Mouse (Mus musculus): ENCODE results near the gene Rgs5. TPM values are rescaled to one million over a fixed set of nuclear protein-coding genes. Genes with fewer than 3 reads are reported as not detected.

Gene Rgs5
- polyA plus RNA-seq, 1 experiment = 10.9 TPM

DNA sequence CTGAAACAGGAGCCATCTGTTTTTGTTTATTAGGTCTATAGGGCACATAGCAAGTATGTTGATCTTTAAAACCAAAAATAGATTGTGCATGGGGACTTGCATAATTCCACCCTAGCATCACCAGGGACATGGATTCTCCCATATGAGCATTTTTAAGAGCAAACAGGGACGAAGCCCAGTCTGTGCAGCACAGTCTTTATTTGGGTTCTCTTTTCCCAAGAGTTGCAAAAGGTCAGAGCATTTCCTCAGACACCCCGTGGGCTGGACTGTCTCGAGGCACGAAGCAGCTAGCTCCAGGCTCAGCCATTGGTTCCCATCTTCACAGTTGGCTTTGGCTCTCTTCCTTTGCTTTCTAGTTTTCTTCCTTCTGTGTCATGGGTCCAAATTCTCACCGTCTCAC is 30.0 kb downstream of the Rgs5 start:
- Histone ChIP-seq H3K4me1 (ENCODE audit: control insufficient read depth, insufficient read depth, insufficient read length, low read length) (no peaks in the 10 kb centered on the region), H3K27ac (ENCODE audit: insufficient read depth, low read depth, low read length) (no peak overlapping the region), H3K36me3 (ENCODE audit: control insufficient read depth, insufficient read depth, low read length) (no peaks in the 10 kb centered on the region), H3K4me3 (ENCODE audit: low read depth, low read length) (no peak overlapping the region), H3K27me3 (ENCODE audit: control insufficient read depth, insufficient read depth, low read length) (no peaks in the 10 kb centered on the region)
- no peak for TF ChIP-seq POLR2A (IDR thresholded peaks at IDR 0.05; ENCODE audit: low read depth, low read length)
- no peak for TF ChIP-seq CTCF (IDR thresholded peaks at IDR 0.05; ENCODE audit: extremely low read depth, insufficient read length, insufficient replicate concordance, low read depth, low read length)
- WGBS = 70% methylated on average over 5 of the region's 5 CpGs

GRCm38 (mm10) chr1:169693040-169693439 is 37.7 kb downstream of the Rgs5 start:
- H3K4me1 ChIP-seq (ENCODE audit: control insufficient read depth, insufficient read depth, insufficient read length, low read length) = 0 out of 2 replicates have a peak, but pooled peaks cover 1% of the 10 kb centered on the region
- no peak overlapping the region for H3K27ac ChIP-seq (ENCODE audit: insufficient read depth, low read depth, low read length)
- H3K36me3 ChIP-seq (ENCODE audit: control insufficient read depth, insufficient read depth, low read length) = no peaks in the 10 kb centered on the region
- no peaks in the 10 kb centered on the region for H3K27me3 ChIP-seq (ENCODE audit: control insufficient read depth, insufficient read depth, low read length)
- 86% methylated on average over 2 of the region's 2 CpGs for WGBS
- no peak overlapping the region for H3K4me3 ChIP-seq (ENCODE audit: low read depth, low read length)
- TF ChIP-seq POLR2A (IDR thresholded peaks at IDR 0.05; ENCODE audit: low read depth, low read length) (no peak), CTCF (IDR thresholded peaks at IDR 0.05; ENCODE audit: extremely low read depth, insufficient read length, insufficient replicate concordance, low read depth, low read length) (no peak)

DNA sequence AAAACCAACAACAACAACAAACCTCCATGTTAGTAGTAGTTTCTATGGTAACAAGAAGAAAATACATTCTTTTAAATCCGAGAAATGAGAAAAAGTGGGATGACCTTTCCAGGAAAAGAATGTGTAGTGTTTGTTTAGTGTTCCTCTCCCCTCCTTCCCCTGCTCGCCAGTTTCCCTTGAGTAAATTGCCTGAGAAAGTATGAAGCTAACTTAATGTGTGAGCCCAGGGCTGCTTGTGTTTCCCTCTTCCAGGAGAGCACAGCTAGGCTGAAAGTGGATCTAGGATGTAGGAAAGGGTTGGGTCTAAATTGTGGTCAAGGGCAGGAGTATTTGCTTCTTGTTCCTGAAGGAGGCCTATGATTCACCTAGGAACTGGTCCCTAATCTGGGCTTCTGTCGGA is 38.2 kb downstream of the Rgs5 start:
- no peak for TF ChIP-seq POLR2A (IDR thresholded peaks at IDR 0.05; ENCODE audit: low read depth, low read length)
- Histone ChIP-seq H3K4me3 (ENCODE audit: low read depth, low read length) (no peak overlapping the region), H3K27me3 (ENCODE audit: control insufficient read depth, insufficient read depth, low read length) (no peaks in the 10 kb centered on the region), H3K4me1 (ENCODE audit: control insufficient read depth, insufficient read depth, insufficient read length, low read length) (0 out of 2 replicates have a peak, but pooled peaks cover 1% of the 10 kb centered on the region), H3K27ac (ENCODE audit: insufficient read depth, low read depth, low read length) (no peak overlapping the region), H3K36me3 (ENCODE audit: control insufficient read depth, insufficient read depth, low read length) (no peaks in the 10 kb centered on the region)
- 47% methylated on average over 3 of the region's 3 CpGs for WGBS

- 77% methylated on average over 3 of the region's 3 CpGs for WGBS
- Histone ChIP-seq H3K27ac (ENCODE audit: insufficient read depth, low read depth, low read length) (no peak overlapping the region), H3K36me3 (ENCODE audit: control insufficient read depth, insufficient read depth, low read length) (no peaks in the 10 kb centered on the region), H3K4me3 (ENCODE audit: low read depth, low read length) (no peak overlapping the region), H3K4me1 (ENCODE audit: control insufficient read depth, insufficient read depth, insufficient read length, low read length) (0 out of 2 replicates have a peak, but pooled peaks cover 1% of the 10 kb centered on the region), H3K27me3 (ENCODE audit: control insufficient read depth, insufficient read depth, low read length) (no peaks in the 10 kb centered on the region)
- TF ChIP-seq POLR2A (IDR thresholded peaks at IDR 0.05; ENCODE audit: low read depth, low read length) (no peak), CTCF (IDR thresholded peaks at IDR 0.05; ENCODE audit: extremely low read depth, insufficient read length, insufficient replicate concordance, low read depth, low read length) (no peak)
Measured at GRCm38 (mm10) chr1:169695356-169695755, 40.1 kb downstream of the Rgs5 start.

- Histone ChIP-seq H3K4me1 (ENCODE audit: control insufficient read depth, insufficient read depth, insufficient read length, low read length) (0 out of 2 replicates have a peak, but pooled peaks cover 1% of the 10 kb centered on the region), H3K36me3 (ENCODE audit: control insufficient read depth, insufficient read depth, low read length) (no peaks in the 10 kb centered on the region), H3K27ac (ENCODE audit: insufficient read depth, low read depth, low read length) (no peak overlapping the region), H3K4me3 (ENCODE audit: low read depth, low read length) (no peak overlapping the region), H3K27me3 (ENCODE audit: control insufficient read depth, insufficient read depth, low read length) (no peaks in the 10 kb centered on the region)
- 76% methylated on average over 4 of the region's 4 CpGs for WGBS
- TF ChIP-seq POLR2A (IDR thresholded peaks at IDR 0.05; ENCODE audit: low read depth, low read length) (no peak), CTCF (IDR thresholded peaks at IDR 0.05; ENCODE audit: extremely low read depth, insufficient read length, insufficient replicate concordance, low read depth, low read length) (no peak)
Measured at GRCm38 (mm10) chr1:169697236-169697635, 41.9 kb downstream of the Rgs5 start.

DNA sequence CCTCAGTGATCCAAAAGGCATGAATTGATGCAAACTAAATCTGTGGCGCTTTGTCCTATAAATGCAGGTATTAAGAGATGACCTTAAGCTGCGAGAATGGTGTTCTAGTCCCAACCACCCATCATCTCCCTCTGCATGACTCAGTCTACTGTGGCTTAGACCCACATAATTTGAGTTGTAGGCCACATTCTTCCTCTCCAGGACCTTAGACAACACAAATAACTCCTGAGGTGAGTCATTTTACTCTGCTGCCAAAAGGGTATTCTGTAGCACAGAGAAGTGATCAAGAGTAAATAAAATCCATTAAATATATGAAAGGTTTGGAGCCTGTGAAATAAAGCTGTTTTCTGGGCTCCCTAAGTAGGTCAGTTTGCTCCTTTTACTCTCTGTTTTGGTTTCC is 43.9 kb downstream of the Rgs5 start:
- Histone ChIP-seq H3K27ac (ENCODE audit: insufficient read depth, low read depth, low read length) (no peak overlapping the region), H3K4me1 (ENCODE audit: control insufficient read depth, insufficient read depth, insufficient read length, low read length) (no peaks in the 10 kb centered on the region), H3K36me3 (ENCODE audit: control insufficient read depth, insufficient read depth, low read length) (no peaks in the 10 kb centered on the region), H3K27me3 (ENCODE audit: control insufficient read depth, insufficient read depth, low read length) (no peaks in the 10 kb centered on the region), H3K4me3 (ENCODE audit: low read depth, low read length) (no peak overlapping the region)
- 89% methylated on average over 2 of the region's 2 CpGs for WGBS
- TF ChIP-seq CTCF (IDR thresholded peaks at IDR 0.05; ENCODE audit: extremely low read depth, insufficient read length, insufficient replicate concordance, low read depth, low read length) = no peak
- TF ChIP-seq POLR2A (IDR thresholded peaks at IDR 0.05; ENCODE audit: low read depth, low read length) = no peak

DNA sequence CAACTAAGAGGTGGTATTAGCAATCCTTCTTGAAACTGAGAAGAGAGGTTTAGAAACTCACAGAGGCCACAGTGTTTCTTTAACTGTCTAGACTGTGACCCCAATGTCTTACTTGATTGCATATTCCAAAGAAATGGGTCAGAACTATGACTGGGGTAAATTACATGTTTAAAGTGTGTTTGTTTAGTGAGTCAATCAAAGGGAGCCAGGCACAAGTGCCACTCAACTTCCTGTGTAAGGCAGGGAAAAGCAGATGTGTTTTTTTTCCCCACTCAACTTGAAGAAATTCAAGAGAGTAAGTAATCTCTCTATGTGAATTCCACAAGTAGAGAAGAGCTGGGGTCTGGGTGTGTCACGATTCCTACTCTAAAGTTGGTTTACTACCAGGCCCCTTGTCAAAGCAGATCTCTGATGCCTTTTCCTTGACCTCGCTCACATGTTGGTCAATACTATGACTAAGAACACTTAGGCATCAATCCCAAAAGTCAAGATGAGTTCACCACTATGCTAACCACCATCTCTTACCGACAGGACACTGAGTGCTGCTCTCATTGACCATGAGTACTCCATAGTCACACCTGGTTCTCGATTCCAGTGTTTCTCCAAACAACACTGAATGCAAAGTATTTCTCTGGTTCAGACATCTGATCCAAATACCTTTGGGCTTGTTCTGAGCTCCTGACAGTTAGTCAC is 49.2 kb downstream of the Rgs5 start:
- no peaks in the 10 kb centered on the region for H3K4me1 ChIP-seq (ENCODE audit: control insufficient read depth, insufficient read depth, insufficient read length, low read length)
- H3K27me3 ChIP-seq (ENCODE audit: control insufficient read depth, insufficient read depth, low read length) = no peaks in the 10 kb centered on the region
- H3K4me3 ChIP-seq (ENCODE audit: low read depth, low read length) = no peak overlapping the region
- no peaks in the 10 kb centered on the region for H3K36me3 ChIP-seq (ENCODE audit: control insufficient read depth, insufficient read depth, low read length)
- no peak for TF ChIP-seq CTCF (IDR thresholded peaks at IDR 0.05; ENCODE audit: extremely low read depth, insufficient read length, insufficient replicate concordance, low read depth, low read length)
- no peak for TF ChIP-seq POLR2A (IDR thresholded peaks at IDR 0.05; ENCODE audit: low read depth, low read length)
- WGBS = 76% methylated on average over 4 of the region's 4 CpGs
- no peak overlapping the region for H3K27ac ChIP-seq (ENCODE audit: insufficient read depth, low read depth, low read length)

Data from small intestine, adult 2 months (tissue).